Mouse (Mus musculus) heart, adult 9 months (tissue): ENCODE data around the gene Gcsam.

ENCODE experiments used
- DNase-seq, 2 experiments: peaks; one replicate each; pipeline ENCODE4 v3.0.0; 2022; ENCODE audit warnings: low spot score in 2 of 2

Gcsam gene

DNA sequence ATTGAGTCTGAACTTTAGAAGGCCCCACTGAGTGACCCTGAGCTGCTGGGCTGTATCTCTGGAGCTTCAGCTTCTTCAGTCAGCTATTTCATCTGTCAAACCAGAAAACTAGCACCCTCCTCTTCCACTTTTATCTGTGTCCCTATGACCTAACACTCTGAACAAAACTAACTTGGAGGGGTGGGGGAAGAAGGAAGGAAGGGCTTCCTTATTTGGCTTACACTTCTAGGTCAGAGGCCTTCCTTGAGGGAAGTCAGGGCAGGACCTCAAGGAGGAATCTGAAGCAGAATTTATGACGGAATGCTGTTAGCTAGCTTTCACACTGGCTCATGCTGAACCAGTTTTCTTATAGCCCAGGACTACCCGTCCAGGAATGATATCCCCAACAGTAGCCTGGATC lies 41.3 kb downstream of the Gcsam start:
- no peak for DNase-seq

DNA sequence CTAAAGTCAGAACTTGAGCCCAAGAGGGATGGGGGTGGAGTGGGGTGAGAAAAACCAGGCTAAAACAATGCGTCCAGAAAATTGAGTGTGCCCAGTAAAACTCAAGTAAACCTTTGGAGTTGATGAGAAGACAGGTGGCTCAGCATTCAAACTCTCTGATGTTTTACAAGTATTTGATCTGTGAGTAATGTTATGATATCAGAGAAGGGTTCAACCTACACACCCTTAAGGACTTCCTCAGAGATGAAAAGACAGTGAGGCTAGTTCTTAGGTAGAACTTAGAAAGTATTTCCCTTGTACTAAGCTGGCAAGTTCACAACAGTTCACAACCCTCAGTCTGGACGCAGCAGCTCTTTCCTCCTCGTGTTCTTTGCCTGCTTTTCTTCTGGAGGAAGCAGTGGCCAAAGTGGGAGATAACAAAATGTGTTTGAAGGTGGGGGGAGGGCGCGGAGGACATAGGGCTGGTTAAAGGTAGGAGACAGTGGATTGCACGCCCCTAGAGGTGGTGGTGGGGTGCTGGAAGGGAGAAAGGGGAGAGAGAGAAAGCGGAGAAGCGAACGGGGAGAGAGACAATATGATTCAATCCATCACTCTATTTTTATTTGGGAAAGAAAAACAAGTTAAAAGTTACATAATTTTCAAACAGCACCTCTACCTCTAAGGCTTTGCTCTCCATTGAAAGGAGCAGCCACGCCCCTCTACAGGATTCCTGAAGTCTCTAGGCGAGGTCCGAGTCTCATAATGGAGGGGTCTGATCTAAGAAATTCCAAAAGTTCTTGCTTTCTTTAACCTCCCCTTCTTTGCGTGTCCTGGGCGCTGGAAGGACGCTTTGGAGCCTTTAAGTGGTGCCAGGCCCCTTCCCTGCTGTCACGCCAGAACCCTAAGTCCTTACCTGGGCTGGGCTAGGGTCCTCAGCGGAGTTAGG lies 43.1 kb downstream of the Gcsam start:
- no peak for DNase-seq

DNA sequence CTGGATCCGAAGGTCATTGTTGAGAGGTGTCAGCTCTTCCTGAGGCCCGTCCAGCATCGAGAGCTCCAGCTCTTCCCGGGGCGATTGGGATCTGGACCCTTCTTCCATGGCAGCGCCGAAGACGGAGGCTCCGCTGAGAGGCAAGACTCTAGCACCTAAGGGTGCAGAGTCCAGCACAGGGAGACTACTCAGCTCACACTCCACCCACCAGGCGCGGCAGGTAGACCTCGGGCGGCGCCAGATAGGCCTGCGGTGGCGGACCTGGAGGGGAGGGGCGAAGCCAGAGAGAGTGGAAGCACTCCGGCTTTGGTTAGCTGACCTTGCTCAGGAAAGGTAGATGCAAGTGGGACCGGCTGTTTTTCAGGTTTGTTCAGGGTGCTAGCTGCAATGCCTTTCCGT lies 43.8 kb downstream of the Gcsam start, which contains the start of gene BC016579:
TSS of gene BC016579 (minus strand) at position 135 of the 399 bp plus-strand sequence.
- DNase-seq: no peak

GRCm38 (mm10) chr16:45654465-45654864 lies 44.3 kb downstream of the Gcsam start:
- no peak for DNase-seq

DNA sequence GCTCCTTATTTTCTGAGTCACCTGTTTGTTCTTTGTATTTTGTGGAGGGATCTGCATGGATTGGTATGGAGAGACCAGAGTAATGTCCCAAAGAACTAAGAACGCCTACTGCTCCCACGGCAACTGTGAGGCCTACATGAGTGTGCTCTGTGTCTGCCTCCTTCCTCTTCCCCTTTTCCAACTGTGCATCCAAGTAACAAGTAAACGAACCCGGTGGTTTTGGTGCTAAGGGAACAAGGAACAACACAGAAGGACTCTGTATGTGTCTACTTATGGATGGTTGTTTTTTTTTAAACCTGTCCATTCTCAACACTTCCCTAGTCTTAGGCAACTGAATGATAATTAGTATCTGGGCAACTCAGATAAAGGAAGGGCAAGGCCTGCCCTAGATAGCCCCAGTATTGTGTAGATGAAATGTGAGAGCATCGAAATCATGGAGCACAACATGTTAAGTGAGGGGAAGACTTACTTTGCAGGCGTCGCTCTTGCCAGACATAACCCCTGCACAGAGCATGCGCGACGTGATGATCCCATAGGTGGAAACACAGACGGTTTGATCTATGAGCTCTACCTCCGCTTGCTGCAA lies 47.5 kb downstream of the Gcsam start:
- DNase-seq: no peak

- no peak for DNase-seq
Measured at GRCm38 (mm10) chr16:45658248-45658647, 48.1 kb downstream of the Gcsam start.

DNA sequence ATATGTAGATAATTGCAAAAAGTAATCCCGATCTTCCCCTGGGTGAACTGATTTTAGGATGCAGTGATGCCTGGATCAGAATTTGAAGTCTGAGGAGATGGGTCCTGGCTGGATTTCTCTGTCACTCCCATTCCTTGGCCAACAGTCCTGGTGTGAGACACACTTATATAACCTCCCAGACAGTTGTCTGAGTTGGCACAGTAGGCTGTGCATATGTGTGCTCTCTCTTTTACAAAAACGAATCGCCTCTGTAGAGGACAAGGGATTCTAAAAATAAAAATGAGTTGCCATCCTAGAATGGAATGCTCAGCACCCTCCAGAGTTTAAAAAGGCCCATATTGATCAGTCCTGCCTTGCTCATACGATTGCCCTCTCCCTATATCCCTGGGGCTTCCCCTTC lies 49.4 kb downstream of the Gcsam start:
- DNase-seq: no peak

- no peak for DNase-seq
Measured at GRCm38 (mm10) chr16:45662381-45662780, 52.2 kb downstream of the Gcsam start.

DNA sequence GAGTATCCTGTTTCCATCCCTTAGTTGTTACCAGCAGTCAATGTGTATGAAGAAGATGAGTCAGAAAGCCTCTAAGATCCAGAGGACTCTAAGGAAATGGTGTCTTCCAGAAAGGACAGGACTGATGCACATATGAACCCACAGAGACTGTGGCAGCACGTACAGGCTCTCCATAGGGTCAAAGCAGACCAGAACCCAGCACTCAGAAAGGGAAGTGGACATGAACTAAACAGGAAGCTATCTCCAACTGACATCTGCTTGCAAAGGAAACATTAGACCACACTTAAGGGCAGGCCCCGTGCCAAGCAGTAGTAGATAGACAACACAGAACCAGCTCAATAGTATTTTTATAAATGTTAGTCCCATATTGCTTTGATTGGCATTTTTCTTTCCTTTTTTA lies 56.0 kb downstream of the Gcsam start:
- peak in 1 of 2 experiments; percentile 31 for DNase-seq

- DNase-seq: no peak
Measured at GRCm38 (mm10) chr16:45668178-45668577, 58.0 kb downstream of the Gcsam start.

- DNase-seq: no peak
Measured at GRCm38 (mm10) chr16:45670005-45670404, 59.8 kb downstream of the Gcsam start.
